Mouse (Mus musculus) mesoderm, embryonic 11.5 days (tissue): ENCODE data around the gene Cytip.
"Not testable (repeated sequence)": the region's sequence is repeated elsewhere in the genome, so short reads cannot be mapped to it uniquely, and the experiment has no call there.

Source experiments
- DNase-seq: peaks from one replicate; pipeline ENCODE4 v3.0.0-alpha.2; 2012; ENCODE audit warnings: low read depth, low spot score

Cytip gene

DNA sequence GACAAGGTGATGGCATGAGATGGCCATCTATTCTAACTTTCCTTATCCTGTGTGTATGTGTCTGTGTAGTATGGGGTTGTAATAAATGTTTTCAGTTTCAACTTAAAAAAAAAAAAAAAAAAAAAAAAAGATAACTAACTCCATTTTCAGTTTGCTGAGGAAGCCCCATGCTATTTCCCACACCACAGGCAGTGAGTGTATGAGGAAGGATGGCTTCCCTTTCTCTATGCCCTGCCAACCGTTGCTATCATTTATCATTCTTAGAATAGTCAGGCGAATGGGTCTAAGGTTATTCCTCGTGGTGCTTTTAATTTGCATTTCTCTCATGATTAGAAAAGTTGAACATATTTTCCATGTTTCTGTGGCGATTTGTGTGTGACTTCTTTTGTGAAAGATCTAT is 84.2 kb downstream of the Cytip start:
- DNase-seq, result no peak

DNA sequence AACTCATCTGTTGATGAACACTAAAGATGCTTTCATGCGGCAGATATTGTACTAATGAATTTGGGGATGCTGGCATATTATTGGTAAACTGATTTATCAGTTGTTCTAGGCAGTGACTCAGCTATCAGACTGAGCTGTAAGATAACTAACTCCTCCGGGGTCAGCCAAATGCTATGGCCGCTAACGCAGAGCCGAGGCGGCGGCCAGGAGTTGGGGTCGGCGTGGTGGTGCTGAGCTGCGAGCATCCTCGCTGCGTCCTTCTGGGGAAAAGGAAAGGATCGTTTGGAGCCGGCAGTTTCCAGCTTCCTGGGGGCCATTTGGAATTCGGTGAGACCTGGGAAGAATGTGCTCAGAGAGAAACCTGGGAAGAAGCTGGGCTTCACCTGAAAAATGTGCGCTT is 87.4 kb downstream of the Cytip start:
- not testable (repeated sequence) for DNase-seq

DNA sequence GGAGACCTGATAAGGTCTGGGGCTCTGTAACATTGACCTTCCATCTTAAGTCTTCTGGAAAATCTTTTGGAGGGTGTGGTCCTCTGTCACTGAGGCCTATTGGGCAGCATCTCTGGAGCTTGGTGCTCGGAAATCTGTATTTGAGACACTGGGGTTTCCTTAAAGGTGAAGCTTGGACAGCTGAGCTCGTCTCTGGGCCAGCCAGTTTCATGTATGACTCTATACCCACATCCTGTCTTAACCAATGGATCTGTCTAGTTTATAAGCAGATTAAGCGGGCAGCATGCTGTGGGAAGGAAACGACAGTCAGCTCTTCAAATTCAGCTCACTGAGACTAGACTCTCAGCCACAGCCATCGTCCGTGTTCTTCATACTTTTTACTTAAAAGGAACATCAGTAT is 88.3 kb downstream of the Cytip start:
- no peak for DNase-seq

DNA sequence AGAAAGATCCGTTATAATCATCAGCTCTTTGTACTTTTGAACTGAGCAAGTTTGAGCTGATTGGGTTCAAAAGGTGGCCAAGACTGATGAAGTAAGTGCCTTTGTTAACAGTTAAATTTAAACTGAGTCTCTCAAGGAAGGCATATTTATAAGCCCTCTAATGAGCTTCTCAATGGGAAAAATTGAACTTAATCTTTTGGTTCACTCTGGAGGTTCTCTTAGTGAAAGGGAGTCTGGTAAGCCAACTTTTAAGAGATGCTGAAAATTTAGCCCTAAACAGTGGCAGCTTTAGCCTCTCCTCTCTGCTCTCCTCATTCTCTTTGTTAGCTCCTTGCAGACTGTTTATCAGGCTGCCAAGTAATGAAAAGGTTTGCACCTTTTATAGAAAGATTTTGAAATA is 100.5 kb downstream of the Cytip start:
- no peak for DNase-seq

DNA sequence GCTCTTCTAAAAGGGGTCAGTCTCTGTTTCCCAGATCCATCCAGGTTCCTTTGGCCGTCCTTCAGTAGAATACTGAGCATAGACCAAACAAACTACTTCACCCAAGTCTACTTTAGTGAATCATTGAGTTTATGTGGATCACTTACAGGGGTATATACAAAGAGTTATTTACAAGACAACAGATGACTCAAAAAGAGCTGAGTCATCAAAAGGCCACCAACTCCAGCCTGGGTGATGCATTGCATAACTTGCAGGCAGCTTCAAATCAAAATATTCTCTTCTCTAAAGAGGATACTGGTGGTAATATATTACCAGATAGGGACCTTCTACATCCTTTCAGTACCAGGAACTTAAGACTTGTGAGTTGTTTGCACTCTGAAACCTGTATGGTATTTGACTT is 108.9 kb downstream of the Cytip start:
- no peak for DNase-seq

DNA sequence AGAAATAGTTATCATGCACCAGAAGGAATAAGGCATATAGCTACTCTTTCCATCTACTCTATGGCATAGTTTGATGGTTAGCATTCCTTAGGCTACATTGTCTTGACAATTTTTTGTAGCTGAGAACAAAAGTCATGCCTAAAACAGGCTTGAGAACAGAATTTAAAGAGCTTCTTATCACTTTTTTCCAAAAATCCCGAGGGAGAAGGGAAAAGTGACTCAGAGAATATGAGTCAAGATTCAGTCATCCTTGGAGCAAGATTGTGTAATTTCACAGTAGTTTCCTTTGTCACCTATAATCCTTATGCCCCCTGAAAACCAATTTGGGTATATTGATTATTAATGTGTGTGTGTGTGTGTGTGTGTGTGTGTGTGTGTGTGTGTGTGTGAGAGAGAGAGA is 115.5 kb downstream of the Cytip start:
- DNase-seq, result no peak
